Mouse (Mus musculus) right cerebral cortex, postnatal 25 days (tissue): Measurements from ENCODE around the gene Abca4.

Source experiments
- DNase-seq: peaks from one replicate; pipeline ENCODE4 v3.0.0; 2022

The Abca4 gene

DNA sequence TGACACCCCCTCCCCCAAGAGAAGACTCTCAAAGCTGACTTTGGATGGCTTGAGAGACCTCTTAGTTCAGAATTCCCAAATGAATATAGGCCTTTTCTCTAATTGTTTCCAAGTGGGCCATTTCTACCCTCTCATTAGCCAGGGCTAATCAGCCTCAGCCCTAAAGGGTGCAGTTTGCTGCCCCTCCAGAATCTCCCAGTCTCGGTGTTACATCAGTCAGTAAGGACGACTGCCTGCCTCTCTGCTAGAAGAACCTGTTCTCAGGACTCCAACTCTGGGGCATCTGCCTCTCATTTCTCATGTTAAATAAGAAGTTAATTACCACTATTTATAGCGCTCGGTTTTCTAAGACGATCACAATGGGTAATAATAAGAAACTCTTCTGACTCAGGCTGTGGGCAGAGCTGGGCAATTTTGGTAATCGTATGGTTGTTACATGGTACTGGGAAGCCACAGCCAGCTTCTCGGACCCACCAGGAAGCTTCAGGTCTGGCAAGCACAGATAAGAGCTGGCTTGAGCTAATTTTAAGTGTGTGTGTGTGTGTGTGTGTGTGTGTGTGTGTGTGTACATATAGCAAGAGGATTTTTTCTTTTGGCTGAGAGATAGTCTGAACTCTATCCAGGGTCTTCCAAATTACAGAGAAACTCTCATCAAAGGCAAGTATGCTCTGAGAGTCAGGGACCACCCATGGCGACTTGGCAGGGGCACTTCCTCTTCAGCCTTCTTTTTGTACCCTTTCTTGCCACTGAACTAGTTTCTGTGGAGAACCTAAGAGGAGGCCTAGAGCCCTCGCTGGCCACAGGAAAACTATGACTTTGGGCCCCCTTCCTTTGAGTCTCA lies 67.1 kb downstream of the Abca4 start:
- no peak for DNase-seq

DNA sequence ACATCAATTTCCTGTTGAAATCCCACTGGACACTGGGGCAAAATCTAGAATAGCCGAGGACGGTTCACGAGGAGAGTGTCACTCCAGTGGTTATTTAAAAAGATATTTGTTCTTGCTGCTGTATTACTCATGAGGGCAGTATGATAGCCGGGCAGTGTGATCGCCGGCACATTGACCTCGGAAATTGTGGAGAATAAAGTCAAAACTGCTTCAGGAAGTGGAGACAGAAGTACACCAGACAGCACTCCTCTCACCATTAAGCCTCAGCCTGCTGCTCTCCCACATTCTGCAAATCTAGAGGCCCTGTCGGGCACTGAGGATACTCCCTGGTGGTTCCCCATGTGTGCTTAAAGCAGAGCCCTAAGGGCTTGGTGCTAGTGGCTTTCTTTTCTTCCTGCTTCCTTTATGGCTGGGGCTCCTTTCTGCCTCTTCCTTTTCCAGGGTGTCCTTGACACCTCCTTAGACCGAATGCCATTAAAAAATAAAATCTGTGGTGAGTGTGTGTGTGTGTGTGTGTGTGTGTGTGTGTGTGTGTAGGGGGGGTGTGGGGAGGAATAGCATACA lies 74.5 kb downstream of the Abca4 start:
- DNase-seq, result no peak

DNA sequence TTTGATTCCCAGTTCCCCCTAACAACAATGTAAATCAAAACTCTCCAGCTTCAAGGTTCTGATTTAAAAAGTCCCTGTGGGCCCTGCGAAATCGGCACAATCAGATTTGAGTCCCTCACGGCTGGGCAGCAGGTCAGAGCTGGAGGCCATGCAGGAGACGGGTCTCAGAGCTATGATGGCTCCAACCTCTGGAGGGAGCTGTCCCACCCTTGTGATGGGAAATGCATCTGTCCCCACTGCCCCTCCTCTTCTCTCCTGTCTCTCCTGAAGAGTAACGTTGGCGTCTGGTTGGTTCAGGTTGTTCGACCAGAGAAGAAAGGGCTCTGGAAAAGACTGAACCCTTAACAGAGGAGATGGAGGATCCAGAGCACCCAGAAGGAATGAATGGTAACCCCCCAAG lies 75.5 kb downstream of the Abca4 start:
- DNase-seq, result no peak

DNA sequence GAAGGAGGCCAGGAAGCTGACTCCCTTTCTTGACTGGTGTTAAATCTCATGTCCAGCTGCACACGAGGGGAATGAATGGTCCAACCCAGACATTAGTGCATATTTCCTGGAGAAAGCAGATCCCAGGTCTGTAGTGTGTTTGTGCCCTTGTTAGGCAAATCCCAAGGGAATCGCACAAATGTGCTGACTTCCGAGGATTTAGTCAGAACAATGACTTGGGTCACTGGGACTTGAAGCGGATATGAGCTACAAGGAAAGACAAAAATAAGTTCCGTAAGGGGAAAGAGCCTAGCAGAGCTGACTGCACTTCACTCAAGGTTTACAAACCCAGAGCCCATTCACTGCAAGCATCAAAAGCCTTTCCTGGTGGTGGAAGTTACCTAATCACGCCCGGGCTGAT lies 76.0 kb downstream of the Abca4 start:
- no peak for DNase-seq

GRCm38 (mm10) chr3:122122127-122122663 lies 78.0 kb downstream of the Abca4 start:
- DNase-seq, result peak; percentile 85

DNA sequence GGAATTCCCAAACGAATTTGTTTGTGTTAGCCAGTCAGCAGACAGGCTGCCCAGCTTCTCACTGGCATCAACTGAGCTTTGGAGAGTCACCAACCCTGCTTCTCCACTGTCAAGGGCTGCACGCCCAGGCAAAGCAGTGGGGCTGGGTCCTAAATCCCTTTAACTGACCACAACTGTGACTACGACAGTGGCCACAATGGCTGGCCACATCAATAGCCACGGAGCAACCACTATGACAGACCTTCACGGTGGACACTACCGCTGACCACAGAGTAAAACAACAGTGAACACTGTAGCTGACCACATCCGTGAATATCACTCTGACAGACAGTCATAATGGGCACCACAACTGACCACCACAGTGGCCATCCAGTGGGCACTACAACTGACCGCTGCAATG lies 78.6 kb downstream of the Abca4 start:
- no peak for DNase-seq

DNA sequence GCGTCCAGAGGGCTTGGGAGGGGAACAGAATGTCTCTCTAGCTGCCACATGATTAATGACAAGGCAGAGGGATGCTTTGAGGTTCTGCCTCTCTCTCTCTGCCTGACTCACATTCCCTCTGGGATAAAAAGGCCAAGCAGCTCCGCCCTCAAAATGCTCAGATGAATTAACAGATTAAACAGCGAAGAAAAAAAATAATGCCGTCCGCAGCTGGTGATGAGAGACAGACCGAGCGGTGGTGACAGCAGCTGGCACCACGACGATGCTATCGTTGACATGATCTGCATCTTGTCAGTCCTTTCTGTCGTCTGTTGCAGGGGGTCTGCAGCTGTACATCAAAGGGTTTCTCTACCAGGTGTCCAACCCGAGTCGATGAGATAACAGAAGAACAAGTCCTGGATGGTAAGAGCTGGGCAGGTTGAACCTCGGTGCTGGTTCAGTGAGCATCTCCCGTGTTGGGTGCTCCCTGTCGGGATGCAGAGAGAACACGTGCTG lies 84.8 kb downstream of the Abca4 start:
- DNase-seq, result no peak

GRCm38 (mm10) chr3:122130771-122131170 lies 86.5 kb downstream of the Abca4 start:
- DNase-seq, result no peak

DNA sequence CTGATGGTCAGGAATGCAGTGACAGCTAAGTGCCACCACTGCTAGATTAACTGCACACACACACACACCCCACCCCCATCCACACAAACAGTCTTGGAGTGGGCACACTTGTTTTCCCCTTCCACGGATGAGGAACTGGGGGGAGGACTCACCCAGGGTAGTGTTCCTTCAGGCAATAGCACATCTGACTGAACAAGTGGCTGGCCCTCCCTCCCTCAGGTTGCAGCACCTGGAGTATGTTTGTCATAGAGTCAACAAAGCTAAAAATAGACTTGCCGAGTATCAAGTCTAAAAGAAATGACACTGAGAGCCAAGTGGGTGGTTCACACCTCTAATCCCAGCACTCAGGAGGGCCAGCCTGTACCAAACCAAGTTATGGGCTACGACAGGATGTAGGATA lies 87.4 kb downstream of the Abca4 start:
- DNase-seq, result no peak

- DNase-seq, result no peak
Measured at GRCm38 (mm10) chr3:122133255-122133654, 89.0 kb downstream of the Abca4 start.

DNA sequence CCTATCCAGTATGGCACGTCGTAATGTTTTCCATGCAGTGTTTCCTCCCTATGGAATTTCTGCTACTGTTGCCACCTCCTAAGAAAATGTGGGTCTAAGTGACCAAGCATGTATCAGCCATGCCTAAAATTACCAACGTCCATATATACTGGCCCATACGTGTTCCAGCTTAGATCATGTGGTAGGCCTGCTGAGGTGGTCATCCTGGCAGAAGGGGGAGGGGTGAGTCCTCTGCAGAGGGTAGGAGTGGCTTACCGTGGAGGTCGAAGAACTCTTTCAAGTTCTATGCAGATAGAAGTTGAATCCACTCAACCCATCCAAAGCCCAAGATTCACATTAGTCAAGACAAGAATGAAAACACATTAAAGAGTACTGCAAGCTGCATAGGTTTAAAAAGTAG lies 89.6 kb downstream of the Abca4 start:
- DNase-seq, result no peak

DNA sequence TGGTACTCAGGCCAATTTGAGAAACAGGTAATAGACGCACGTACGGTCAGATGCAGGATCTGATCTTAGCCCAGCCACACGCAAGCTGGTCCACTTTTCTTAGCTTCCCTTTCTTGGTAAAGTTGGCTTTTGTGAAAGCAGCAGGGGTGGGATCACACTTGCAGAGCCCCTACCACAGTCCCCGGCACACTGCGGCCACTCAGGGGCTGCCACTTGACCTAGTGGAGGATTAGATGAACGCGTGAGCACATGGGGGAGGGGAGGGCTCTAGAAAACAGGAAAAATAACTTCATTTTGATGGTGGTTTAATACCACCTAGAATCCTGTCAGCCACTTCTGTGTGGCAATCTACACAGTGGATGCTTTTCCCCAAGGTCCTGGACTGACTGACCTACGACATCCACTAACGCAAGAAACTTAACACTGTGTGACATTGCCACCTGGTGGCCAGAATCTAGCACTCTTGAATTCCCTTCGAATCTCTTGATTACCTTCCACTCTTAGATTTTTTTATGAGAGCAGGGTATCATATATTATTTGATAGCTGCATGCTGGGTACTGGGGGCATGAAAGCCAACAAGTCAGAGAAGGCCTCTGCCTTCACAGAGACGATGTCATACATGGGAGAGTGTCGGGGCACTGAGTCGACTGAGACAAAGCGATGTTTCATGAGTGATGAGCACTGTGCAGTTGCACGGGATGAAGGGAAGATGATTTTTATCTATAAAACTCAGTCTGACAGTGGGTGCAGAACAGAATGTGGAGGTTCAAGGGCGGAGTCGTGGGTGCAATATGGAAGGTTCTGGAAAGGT lies 96.6 kb downstream of the Abca4 start:
- DNase-seq, result no peak

DNA sequence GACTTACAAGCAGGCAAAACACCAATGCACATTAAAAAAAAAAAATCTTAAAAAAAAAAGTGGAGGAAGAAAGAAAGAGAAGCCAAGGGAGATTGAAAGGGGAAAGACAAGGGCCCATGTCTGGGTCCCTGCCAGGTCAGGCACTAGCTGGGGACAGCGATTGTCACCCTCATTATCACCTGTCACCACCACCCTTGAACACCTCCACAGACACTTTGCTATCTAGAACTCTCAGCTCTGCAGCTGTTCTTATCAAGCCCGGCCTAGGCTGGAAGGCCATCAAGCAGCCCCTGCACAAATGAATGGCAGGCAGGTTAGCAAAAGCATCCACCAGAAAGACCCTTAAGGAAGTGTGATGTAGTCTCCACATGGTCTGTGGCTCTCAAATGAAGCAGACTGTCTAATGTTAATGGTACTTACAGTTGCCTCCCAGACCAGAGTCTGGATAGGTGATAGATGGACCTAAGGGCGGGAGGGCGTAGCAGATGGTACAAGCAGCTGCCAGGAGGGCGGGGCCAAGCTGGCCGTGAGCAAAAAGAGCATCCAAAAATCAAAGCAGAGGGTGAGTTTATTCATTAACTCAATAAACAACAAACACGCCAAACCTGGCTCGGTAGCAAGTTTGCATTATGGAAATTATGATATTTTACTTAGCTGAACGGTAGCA lies 98.1 kb downstream of the Abca4 start:
- no peak for DNase-seq

DNA sequence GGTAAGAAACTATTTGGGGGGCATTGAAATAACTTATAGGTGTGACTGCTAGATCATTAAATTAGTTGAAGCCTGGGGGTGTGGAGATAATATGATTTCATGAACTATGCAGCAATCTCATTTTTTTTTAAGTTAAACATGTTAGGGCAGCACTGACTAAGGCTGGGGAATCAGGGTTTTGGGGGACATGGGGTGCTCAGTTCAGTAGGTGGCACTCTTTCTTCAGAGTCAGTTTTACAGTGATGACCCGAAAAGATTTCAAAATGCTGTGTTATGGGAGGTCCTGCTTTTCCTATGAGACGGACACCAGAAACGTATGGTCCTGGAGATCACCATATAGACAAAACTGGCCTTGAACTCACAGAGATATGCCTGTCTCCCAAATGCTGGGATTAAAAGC lies 99.2 kb downstream of the Abca4 start:
- DNase-seq, result no peak

DNA sequence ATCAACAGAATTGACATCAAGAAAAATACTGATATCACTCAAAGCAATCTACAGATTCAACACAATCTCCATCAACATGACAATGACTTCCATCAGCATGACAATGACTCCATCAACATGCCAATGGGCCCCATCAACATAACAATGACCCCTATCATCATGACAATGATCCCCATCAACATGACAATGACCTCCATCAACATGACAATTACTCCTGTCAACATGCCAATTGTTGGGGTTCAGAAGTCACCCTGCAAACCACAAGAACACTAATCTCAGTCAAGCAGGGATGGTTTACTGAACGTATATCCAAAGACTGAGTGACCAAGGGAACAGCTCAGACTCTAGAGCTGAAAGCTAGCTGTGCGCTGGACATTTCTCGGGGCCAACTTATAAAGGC lies 101.2 kb downstream of the Abca4 start:
- DNase-seq, result no peak

GRCm38 (mm10) chr3:122150836-122151235 lies 106.6 kb downstream of the Abca4 start:
- DNase-seq, result no peak

DNA sequence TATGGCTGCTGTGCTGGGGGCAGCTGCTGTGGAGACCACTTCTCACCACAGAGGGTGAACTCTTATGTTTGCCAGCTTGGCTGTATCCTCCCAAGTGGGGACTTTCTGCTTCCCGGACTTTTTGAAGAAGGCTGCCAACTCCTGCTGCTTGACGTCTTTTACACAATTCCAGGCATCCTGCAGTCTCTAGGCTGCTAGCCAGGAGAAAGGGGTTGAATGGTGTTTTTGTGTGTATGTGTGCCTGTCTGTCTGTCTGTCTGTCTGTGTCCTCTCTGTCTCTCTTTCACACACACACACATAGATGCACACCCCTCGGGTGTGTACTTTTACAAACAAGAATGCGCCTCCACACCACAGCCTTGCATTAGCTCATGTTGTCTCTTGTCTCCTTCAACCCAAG lies 108.2 kb downstream of the Abca4 start:
- DNase-seq, result no peak

- no peak for DNase-seq
Measured at GRCm38 (mm10) chr3:122154080-122154479, 109.8 kb downstream of the Abca4 start.

GRCm38 (mm10) chr3:122159447-122159846 lies 115.2 kb downstream of the Abca4 start:
- no peak for DNase-seq

GRCm38 (mm10) chr3:122169616-122170178 lies 125.5 kb downstream of the Abca4 start:
- peak; percentile 14 for DNase-seq

DNA sequence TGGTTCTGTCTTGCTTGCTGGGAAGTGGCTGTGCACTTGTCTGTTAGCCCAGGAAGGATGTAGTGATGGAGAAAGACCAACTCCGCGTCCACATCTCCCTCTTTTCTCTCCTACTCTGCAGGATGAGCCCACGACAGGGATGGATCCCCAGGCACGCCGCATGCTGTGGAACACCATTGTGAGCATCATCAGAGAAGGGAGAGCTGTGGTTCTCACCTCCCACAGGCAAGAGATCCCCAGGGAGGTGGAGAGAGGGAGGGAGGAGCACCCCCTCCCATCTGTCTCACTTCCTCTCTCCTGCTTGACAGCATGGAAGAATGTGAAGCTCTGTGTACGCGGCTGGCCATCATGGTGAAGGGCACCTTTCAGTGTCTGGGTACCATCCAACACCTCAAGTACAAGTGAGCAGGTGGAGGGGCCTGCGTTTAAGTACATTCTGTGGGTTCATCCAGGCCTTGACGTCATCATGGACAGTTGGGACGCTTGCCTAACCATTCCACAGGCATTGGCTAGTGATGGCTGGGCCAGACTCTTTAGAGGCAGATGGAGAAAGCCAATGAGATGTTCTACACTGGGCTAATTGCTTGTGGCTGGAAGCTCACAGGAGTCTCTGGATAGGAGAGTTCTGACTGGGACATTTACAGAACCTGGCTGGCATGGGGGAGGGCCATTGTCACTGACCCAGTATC lies 126.5 kb downstream of the Abca4 start:
- peak; percentile 59 for DNase-seq
